Mouse (Mus musculus): Measurements from ENCODE around the gene Fstl4. TPM values are rescaled to one million over a fixed set of nuclear protein-coding genes. Genes with fewer than 3 reads are reported as not detected.

The Fstl4 gene
- polyA plus RNA-seq, 1 experiment: not detected

DNA sequence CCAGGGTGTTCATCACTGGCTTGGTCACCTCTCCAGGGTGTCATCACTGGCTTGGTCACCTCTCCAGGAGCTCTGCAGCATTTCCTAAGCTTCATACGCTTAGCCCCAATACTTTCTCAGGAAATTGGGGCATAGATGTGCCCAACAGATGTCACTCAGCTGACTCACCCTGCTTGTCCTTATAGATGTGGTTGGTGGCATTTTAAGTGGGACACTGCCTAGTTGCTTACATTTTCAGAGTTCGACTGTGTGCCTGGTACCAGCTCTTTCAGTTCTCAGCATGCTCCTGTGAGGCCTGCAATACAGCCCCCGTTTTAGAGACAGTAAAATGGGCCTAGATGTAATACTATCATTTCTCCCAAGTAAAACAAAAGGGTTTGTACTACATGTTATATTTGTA, 8.6 kb downstream of the Fstl4 start:
- H3ac ChIP-seq (ENCODE audit: control insufficient read depth, insufficient read length, low read depth): no peak overlapping the region
- TF ChIP-seq USF1 (IDR thresholded peaks at IDR 0.05; ENCODE audit: low read depth): no peak
- TF ChIP-seq CEBPB (IDR thresholded peaks at IDR 0.05; ENCODE audit: low read depth): no peak
- TF ChIP-seq MYOG (IDR thresholded peaks at IDR 0.05; ENCODE audit: control insufficient read depth, extremely low read depth, insufficient read length): no peak
- TF ChIP-seq CTCF (IDR thresholded peaks at IDR 0.05; ENCODE audit: control insufficient read depth, insufficient read depth, insufficient read length): no peak
- TF ChIP-seq MAX (IDR thresholded peaks at IDR 0.05): no peak
- no peak for TF ChIP-seq FOSL1 (IDR thresholded peaks at IDR 0.05; ENCODE audit: insufficient read depth, low read length, poor library complexity, severe bottlenecking)
- TF ChIP-seq MYOD1 (IDR thresholded peaks at IDR 0.05; ENCODE audit: control insufficient read depth, insufficient read length, low read depth): no peak
- peaks cover 41% of the 10 kb centered on the region for H3K27me3 ChIP-seq (ENCODE audit: control insufficient read depth, insufficient read depth, insufficient read length)
- H3K4me3 ChIP-seq (ENCODE audit: insufficient read depth, poor library complexity, severe bottlenecking): no peak overlapping the region
- no peaks in the 10 kb centered on the region for H3K79me2 ChIP-seq (ENCODE audit: control insufficient read depth, insufficient read depth)
- no peaks in the 10 kb centered on the region for H3K36me3 ChIP-seq (ENCODE audit: control insufficient read depth, insufficient read depth)
- no peaks in the 10 kb centered on the region for H3K79me3 ChIP-seq (ENCODE audit: low read depth)

DNA sequence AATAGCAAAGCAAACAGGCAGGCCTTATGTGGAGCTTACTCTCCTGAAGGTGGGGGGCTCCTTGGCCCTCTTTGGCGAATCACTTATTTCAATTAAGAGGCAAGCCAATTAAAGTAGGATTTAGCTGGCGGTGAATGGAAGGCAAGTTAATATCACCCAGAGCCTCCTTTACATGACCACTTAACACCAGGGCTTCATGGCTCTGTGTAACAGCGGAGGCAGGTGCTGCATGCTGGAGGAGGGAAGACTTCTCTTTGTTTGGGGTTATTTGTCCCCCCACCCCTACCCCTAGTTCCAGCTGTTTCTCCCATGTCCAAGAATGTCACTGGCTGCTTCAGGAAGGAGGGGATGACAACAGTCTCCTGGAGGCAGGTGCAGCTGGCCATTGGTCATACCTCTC, 10.9 kb downstream of the Fstl4 start:
- Histone ChIP-seq H3K27me3 (ENCODE audit: control insufficient read depth, insufficient read depth, insufficient read length) (peaks cover 27% of the 10 kb centered on the region), H3K79me2 (ENCODE audit: control insufficient read depth, insufficient read depth) (no peaks in the 10 kb centered on the region), H3K36me3 (ENCODE audit: control insufficient read depth, insufficient read depth) (no peaks in the 10 kb centered on the region), H3K4me3 (ENCODE audit: insufficient read depth, poor library complexity, severe bottlenecking) (no peak overlapping the region), H3K79me3 (ENCODE audit: low read depth) (no peaks in the 10 kb centered on the region), H3ac (ENCODE audit: control insufficient read depth, insufficient read length, low read depth) (no peak overlapping the region)
- TF ChIP-seq MYOD1 (IDR thresholded peaks at IDR 0.05; ENCODE audit: control insufficient read depth, insufficient read length, low read depth): no peak
- TF ChIP-seq USF1 (IDR thresholded peaks at IDR 0.05; ENCODE audit: low read depth): no peak
- TF ChIP-seq CEBPB (IDR thresholded peaks at IDR 0.05; ENCODE audit: low read depth): no peak
- no peak for TF ChIP-seq CTCF (IDR thresholded peaks at IDR 0.05; ENCODE audit: control insufficient read depth, insufficient read depth, insufficient read length)
- TF ChIP-seq FOSL1 (IDR thresholded peaks at IDR 0.05; ENCODE audit: insufficient read depth, low read length, poor library complexity, severe bottlenecking): no peak
- no peak for TF ChIP-seq MAX (IDR thresholded peaks at IDR 0.05)
- TF ChIP-seq MYOG (IDR thresholded peaks at IDR 0.05; ENCODE audit: control insufficient read depth, extremely low read depth, insufficient read length): no peak

- no peaks in the 10 kb centered on the region for H3K79me2 ChIP-seq (ENCODE audit: control insufficient read depth, insufficient read depth)
- H3K79me3 ChIP-seq (ENCODE audit: low read depth): no peaks in the 10 kb centered on the region
- no peak overlapping the region for H3K4me3 ChIP-seq (ENCODE audit: insufficient read depth, poor library complexity, severe bottlenecking)
- no peak overlapping the region for H3ac ChIP-seq (ENCODE audit: control insufficient read depth, insufficient read length, low read depth)
- H3K36me3 ChIP-seq (ENCODE audit: control insufficient read depth, insufficient read depth): no peaks in the 10 kb centered on the region
- H3K27me3 ChIP-seq (ENCODE audit: control insufficient read depth, insufficient read depth, insufficient read length): no peaks in the 10 kb centered on the region
- TF ChIP-seq MYOG (IDR thresholded peaks at IDR 0.05; ENCODE audit: control insufficient read depth, extremely low read depth, insufficient read length): no peak
- no peak for TF ChIP-seq MYOD1 (IDR thresholded peaks at IDR 0.05; ENCODE audit: control insufficient read depth, insufficient read length, low read depth)
- TF ChIP-seq MAX (IDR thresholded peaks at IDR 0.05): no peak
- TF ChIP-seq CEBPB (IDR thresholded peaks at IDR 0.05; ENCODE audit: low read depth): no peak
Observed at GRCm38 (mm10) chr11:52782426-52782825, 18.0 kb downstream of the Fstl4 start.

DNA sequence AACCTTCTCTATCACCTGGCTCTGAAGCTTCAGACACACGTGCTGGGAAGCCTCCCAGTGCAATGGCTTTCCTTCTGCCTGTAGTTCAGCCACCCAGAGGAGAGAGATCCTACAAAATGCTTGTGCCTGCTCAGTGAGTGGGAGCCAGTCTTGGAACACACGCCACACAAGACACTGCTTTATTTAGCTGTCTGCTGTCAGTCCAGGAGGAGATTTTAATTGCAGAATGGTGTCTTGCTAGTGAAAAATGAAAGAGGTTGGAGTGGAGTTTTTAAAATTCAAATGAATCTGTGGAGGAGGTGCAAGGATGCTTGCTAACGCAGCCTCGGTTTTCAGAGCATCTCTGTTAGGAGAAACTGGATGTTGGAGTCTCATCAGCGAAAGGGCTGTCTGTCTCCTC, 29.9 kb downstream of the Fstl4 start:
- no peak overlapping the region for H3K4me3 ChIP-seq (ENCODE audit: insufficient read depth, poor library complexity, severe bottlenecking)
- no peak overlapping the region for H3ac ChIP-seq (ENCODE audit: control insufficient read depth, insufficient read length, low read depth)
- no peaks in the 10 kb centered on the region for H3K79me3 ChIP-seq (ENCODE audit: low read depth)
- no peaks in the 10 kb centered on the region for H3K79me2 ChIP-seq (ENCODE audit: control insufficient read depth, insufficient read depth)
- TF ChIP-seq FOSL1 (IDR thresholded peaks at IDR 0.05; ENCODE audit: insufficient read depth, low read length, poor library complexity, severe bottlenecking) (no peak), MAX (IDR thresholded peaks at IDR 0.05) (no peak), USF1 (IDR thresholded peaks at IDR 0.05; ENCODE audit: low read depth) (no peak), CTCF (IDR thresholded peaks at IDR 0.05; ENCODE audit: control insufficient read depth, insufficient read depth, insufficient read length) (no peak), MYOG (IDR thresholded peaks at IDR 0.05; ENCODE audit: control insufficient read depth, extremely low read depth, insufficient read length) (no peak), CEBPB (IDR thresholded peaks at IDR 0.05; ENCODE audit: low read depth) (no peak), MYOD1 (IDR thresholded peaks at IDR 0.05; ENCODE audit: control insufficient read depth, insufficient read length, low read depth) (no peak)
- H3K27me3 ChIP-seq (ENCODE audit: control insufficient read depth, insufficient read depth, insufficient read length): peaks cover 22% of the 10 kb centered on the region
- no peaks in the 10 kb centered on the region for H3K36me3 ChIP-seq (ENCODE audit: control insufficient read depth, insufficient read depth)

DNA sequence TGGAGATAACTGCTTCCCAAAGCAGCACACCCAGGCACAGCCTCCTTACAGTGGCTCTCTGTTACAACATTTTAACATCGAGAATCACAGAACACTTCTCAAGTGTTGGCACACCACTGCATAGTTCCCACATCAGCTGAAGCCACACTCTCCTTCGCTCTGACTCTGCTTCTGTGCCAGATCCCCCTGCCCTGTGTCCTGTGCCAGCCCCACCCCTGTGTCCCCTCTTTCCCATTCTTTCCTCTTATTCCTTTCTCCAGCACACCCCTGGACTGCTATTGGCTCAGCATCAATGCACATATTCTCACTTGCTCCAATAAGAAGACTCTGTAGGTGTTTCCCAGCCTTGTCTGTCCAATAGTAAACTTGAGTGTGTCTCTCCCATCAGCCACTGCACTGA, 45.1 kb downstream of the Fstl4 start:
- Histone ChIP-seq H3K79me2 (ENCODE audit: control insufficient read depth, insufficient read depth) (no peaks in the 10 kb centered on the region), H3K27me3 (ENCODE audit: control insufficient read depth, insufficient read depth, insufficient read length) (peaks cover 5% of the 10 kb centered on the region), H3K4me3 (ENCODE audit: insufficient read depth, poor library complexity, severe bottlenecking) (no peak overlapping the region), H3ac (ENCODE audit: control insufficient read depth, insufficient read length, low read depth) (no peak overlapping the region), H3K79me3 (ENCODE audit: low read depth) (no peaks in the 10 kb centered on the region), H3K36me3 (ENCODE audit: control insufficient read depth, insufficient read depth) (no peaks in the 10 kb centered on the region)
- no peak for TF ChIP-seq USF1 (IDR thresholded peaks at IDR 0.05; ENCODE audit: low read depth)

- Histone ChIP-seq H3K27me3 (ENCODE audit: control insufficient read depth, insufficient read depth, insufficient read length) (peaks cover 10% of the 10 kb centered on the region), H3K36me3 (ENCODE audit: control insufficient read depth, insufficient read depth) (no peaks in the 10 kb centered on the region), H3ac (ENCODE audit: control insufficient read depth, insufficient read length, low read depth) (no peak overlapping the region), H3K79me3 (ENCODE audit: low read depth) (no peaks in the 10 kb centered on the region), H3K4me3 (ENCODE audit: insufficient read depth, poor library complexity, severe bottlenecking) (no peak overlapping the region), H3K79me2 (ENCODE audit: control insufficient read depth, insufficient read depth) (no peaks in the 10 kb centered on the region)
- TF ChIP-seq USF1 (IDR thresholded peaks at IDR 0.05; ENCODE audit: low read depth) (no peak), MYOD1 (IDR thresholded peaks at IDR 0.05; ENCODE audit: control insufficient read depth, insufficient read length, low read depth) (no peak), MAX (IDR thresholded peaks at IDR 0.05) (no peak), CTCF (IDR thresholded peaks at IDR 0.05; ENCODE audit: control insufficient read depth, insufficient read depth, insufficient read length) (no peak), CEBPB (IDR thresholded peaks at IDR 0.05; ENCODE audit: low read depth) (no peak), FOSL1 (IDR thresholded peaks at IDR 0.05; ENCODE audit: insufficient read depth, low read length, poor library complexity, severe bottlenecking) (no peak)
Observed at GRCm38 (mm10) chr11:52816004-52816403, 51.6 kb downstream of the Fstl4 start.
